10 mouse cellular contexts compared by ENCODE assay signal in genomic region chr19:45223413-45224285, GRCm38 (mm10). TPM values are rescaled to one million over a fixed set of nuclear protein-coding genes. Genes with fewer than 3 reads are reported as not detected.
DNase-seq lines count a peak whose midpoint lies in the region; ATAC-seq and TF ChIP-seq lines count a peak whose summit lies in the region.
"Had no signal": no experiment of that assay in that cellular context is flagged by ENCODE, and none has a peak within 500 bp of the region (broad histone marks: within the 10 kb centered on the region; RNA-seq: fewer than 3 reads in every experiment).

No protein-coding gene starts in this region.

- peak in 1 of 2 experiments; percentile 29 for DNase-seq in heart, adult 2 months
- DNase-seq in heart, postnatal 4 days = no peak
- no peak for DNase-seq in CH12.LX (ENCODE audit: extremely low read depth)
- peak; percentile 68 for DNase-seq in limb, embryonic 10.5 days (ENCODE audit: low spot score)
- no peak for DNase-seq in layer of hippocampus, postnatal 25 days (ENCODE audit: extremely low spot score in 1 of 2, low spot score in 1 of 2)
- no peak for DNase-seq in layer of hippocampus, postnatal 14 days (ENCODE audit: low spot score in 2 of 2)
- no peak for DNase-seq in frontal cortex, adult 2 months (ENCODE audit: extremely low spot score in 1 of 2, low spot score in 1 of 2)
- DNase-seq: spleen, adult 18-20 months had no signal

- peak overlapping the region; percentile 16; the same call in 1 of the 2 replicates for H3K4me3 ChIP-seq in heart, adult 2 months
- peak overlapping the region in 1 of 3 experiments; percentile 2 for H3K4me3 ChIP-seq in CH12.LX (replicated peaks in 1 of 3; ENCODE audit: low read depth in 2 of 3, low read length in 2 of 3, poor library complexity in 1 of 3)
- peak overlapping the region; percentile 21; the same call in 1 of the 2 replicates for H3K4me3 ChIP-seq in embryonic facial prominence, embryonic 13.5 days
- H3K4me3 ChIP-seq in limb, embryonic 10.5 days = peak overlapping the region; percentile 23

- 4% methylated on average over 49 of the region's 49 CpGs for WGBS in heart, adult 2 months
- WGBS in embryonic facial prominence, embryonic 13.5 days = 1% methylated on average over 49 of the region's 49 CpGs
- 2% methylated on average over 49 of the region's 49 CpGs for WGBS in limb, embryonic 10.5 days

- H3K36me3 ChIP-seq in heart, adult 2 months (ENCODE audit: control insufficient read depth, insufficient read depth, low read length) = no peaks in the 10 kb centered on the region
- no peaks in the 10 kb centered on the region for H3K36me3 ChIP-seq in CH12.LX (replicated peaks in 1 of 2; ENCODE audit: control insufficient read depth in 1 of 2, insufficient read depth in 1 of 2, low read length in 1 of 2)
- no peaks in the 10 kb centered on the region for H3K36me3 ChIP-seq in embryonic facial prominence, embryonic 13.5 days
- no peaks in the 10 kb centered on the region for H3K36me3 ChIP-seq in limb, embryonic 10.5 days

- no peak for TF ChIP-seq RAD21 in CH12.LX (IDR thresholded peaks at IDR 0.05; ENCODE audit: low read depth, low read length)

- H3K9ac ChIP-seq in heart, adult 2 months (ENCODE audit: low read depth, low read length) = no peak overlapping the region
- no peak overlapping the region for H3K9ac ChIP-seq in CH12.LX (ENCODE audit: insufficient read depth, low read depth)
- no peak overlapping the region for H3K9ac ChIP-seq in embryonic facial prominence, embryonic 13.5 days

- H3K4me2 ChIP-seq in CH12.LX (ENCODE audit: insufficient read depth, low read depth, poor library complexity, severe bottlenecking) = peak overlapping the region; percentile 59
- H3K4me2 ChIP-seq in embryonic facial prominence, embryonic 13.5 days = peak overlapping the region; percentile 36

- TF ChIP-seq EP300 in heart, adult 2 months (IDR thresholded peaks at IDR 0.05; ENCODE audit: insufficient read depth, low read depth, low read length) = no peak
- no peak for TF ChIP-seq EP300 in CH12.LX (IDR thresholded peaks at IDR 0.05; ENCODE audit: low read length)

- peaks cover 3% of the 10 kb centered on the region; the same call in 1 of the 2 replicates for H3K4me1 ChIP-seq in heart, adult 2 months (ENCODE audit: control insufficient read depth, insufficient read depth, low read length)
- peaks cover 5 to 29% of the 10 kb centered on the region in 2 experiments; a peak in 3 of 4 replicates for H3K4me1 ChIP-seq in CH12.LX (ENCODE audit: control insufficient read depth in 1 of 2, insufficient read depth in 2 of 2)
- peaks cover 23% of the 10 kb centered on the region for H3K4me1 ChIP-seq in embryonic facial prominence, embryonic 13.5 days
- peaks cover 34% of the 10 kb centered on the region for H3K4me1 ChIP-seq in limb, embryonic 10.5 days

- intact Hi-C loops in heart, adult 2 months (cut with DNase I) = loop anchor here (5.0 kb wide), 1 partner anchor 59 kb away; no protein-coding TSS in a partner anchor

- no peak for TF ChIP-seq POLR2A in heart, adult 2 months (IDR thresholded peaks at IDR 0.05; ENCODE audit: insufficient read depth, low read depth, low read length)
- no peak for TF ChIP-seq POLR2A in CH12.LX (IDR thresholded peaks at IDR 0.05; ENCODE audit: low read depth, low read length)

- H3K27me3 ChIP-seq in heart, adult 2 months (ENCODE audit: control insufficient read depth, insufficient read depth, low read length) = peaks cover 31% of the 10 kb centered on the region
- H3K27me3 ChIP-seq in CH12.LX (replicated peaks) = peaks cover 77% of the 10 kb centered on the region
- peaks cover 89% of the 10 kb centered on the region for H3K27me3 ChIP-seq in embryonic facial prominence, embryonic 13.5 days
- peaks cover 96% of the 10 kb centered on the region for H3K27me3 ChIP-seq in limb, embryonic 10.5 days (ENCODE audit: low read depth, poor library complexity, severe bottlenecking)

- H3K27ac ChIP-seq in heart, adult 2 months = no peak overlapping the region
- H3K27ac ChIP-seq in CH12.LX (ENCODE audit: insufficient read depth, low read depth) = no peak overlapping the region
- H3K27ac ChIP-seq in embryonic facial prominence, embryonic 13.5 days = no peak overlapping the region
- peak overlapping the region; percentile 28; the same call in 1 of the 2 replicates for H3K27ac ChIP-seq in limb, embryonic 10.5 days

- no peaks in the 10 kb centered on the region for H3K9me3 ChIP-seq in CH12.LX (replicated peaks; ENCODE audit: low read length)
- no peaks in the 10 kb centered on the region for H3K9me3 ChIP-seq in embryonic facial prominence, embryonic 13.5 days
- H3K9me3 ChIP-seq in limb, embryonic 10.5 days (replicated peaks) = no peaks in the 10 kb centered on the region

- no peak for TF ChIP-seq CTCF in heart, adult 2 months (IDR thresholded peaks at IDR 0.05)
- TF ChIP-seq CTCF in CH12.LX (conservative IDR thresholded peaks at IDR 0.05 in 1 of 2, IDR thresholded peaks at IDR 0.05 in 1 of 2; ENCODE audit: low read depth in 2 of 2, low read length in 2 of 2) = no peak

- dilution Hi-C loops in CH12.LX (cut with MboI; ENCODE audit: extremely low pct_ligation_motif_present, extremely low pct_unique_long_range_greater_than_20kb, low sequenced_read_pairs) = no loop called here

- ATAC-seq in embryonic facial prominence, embryonic 13.5 days (ENCODE audit: insufficient number of reproducible peaks, insufficient read depth, low FRiP score, low TSS enrichment, low read depth) = no peak
- ATAC-seq: lung, postnatal 0 days had no signal

- in situ Hi-C loops in CH12.LX (cut with MboI; ENCODE audit: low pct_ligation_motif_present, low pct_unique_long_range_greater_than_20kb, low sequenced_read_pairs) = loop anchor here (5.0 kb wide), 2 partner anchors 214 to 324 kb away; no protein-coding TSS in a partner anchor

- H3K79me2 ChIP-seq in heart, adult 2 months (replicated peaks; ENCODE audit: control insufficient read depth, insufficient read depth, low read length) = no peaks in the 10 kb centered on the region
- H3K79me2 ChIP-seq in CH12.LX (replicated peaks; ENCODE audit: control insufficient read depth, extremely low read depth, insufficient read depth, poor library complexity, severe bottlenecking) = no peaks in the 10 kb centered on the region

TF ChIP-seq in CH12.LX, 34 proteins besides CTCF, POLR2A, EP300 and RAD21:
- no peak for TF ChIP-seq CHD1 (IDR thresholded peaks at IDR 0.05; ENCODE audit: low read depth, low read length)
- no peak for TF ChIP-seq ZKSCAN1 (IDR thresholded peaks at IDR 0.05; ENCODE audit: borderline replicate concordance, low read depth, low read length)
- TF ChIP-seq BHLHE40 (IDR thresholded peaks at IDR 0.05; ENCODE audit: low read depth, low read length) = no peak
- no peak for TF ChIP-seq UBTF (IDR thresholded peaks at IDR 0.05; ENCODE audit: low read depth, low read length)
- TF ChIP-seq MXI1 (IDR thresholded peaks at IDR 0.05; ENCODE audit: low read depth, low read length) = no peak
- TF ChIP-seq GABPA (IDR thresholded peaks at IDR 0.05; ENCODE audit: insufficient replicate concordance, low read depth, low read length) = no peak
- no peak for TF ChIP-seq MYC (IDR thresholded peaks at IDR 0.05; ENCODE audit: low read depth, low read length)

RNA-seq across cellular contexts. Expression of gene Lbx1, which starts 12.0 kb away (rescaled TPM):
- under 1 TPM in 1 of 2 experiments, not detected in 1; 0.14 TPM for total RNA-seq in heart, adult 2 months (2021)
- polyA plus RNA-seq in heart, adult 2 months (2012; rRNA removed) = not detected in 2 replicates
- total RNA-seq in heart, postnatal 4 days (2021) = not detected
- total RNA-seq in CH12.LX (2012; rRNA removed) (not detected in 2 replicates), CH12.LX (2014; rRNA removed) (not detected in 2 replicates)
- not detected in 2 replicates for polyA plus RNA-seq in CH12.LX (2012; ENCODE audit: insufficient read length, low read depth)
- polyA plus RNA-seq in embryonic facial prominence, embryonic 13.5 days (2015; fragmentation: Nextera tagmentation; extraction: Ambion mirVana) = 0.17 and 0.27 TPM in 2 replicates
- 3.9 and 6.3 TPM in 2 replicates for polyA plus RNA-seq in limb, embryonic 10.5 days (2016; fragmentation: Nextera tagmentation; extraction: Ambion mirVana)
- not detected for total RNA-seq in layer of hippocampus, postnatal 25 days (2021)
- total RNA-seq in layer of hippocampus, postnatal 14 days (2021) = not detected
- not detected in 2 replicates for polyA plus RNA-seq in frontal cortex, adult 2 months (2012; rRNA removed)
- polyA plus RNA-seq: lung, postnatal 0 days had no signal
